Comparison of ENCODE assay signal across 8 mouse cellular contexts in genomic region chr9:108819495-108819894, GRCm38 (mm10). TPM values are rescaled to one million over a fixed set of nuclear protein-coding genes. Genes with fewer than 3 reads are reported as not detected.
A peak's percentile ranks its signal among the peaks of the same experiment; 100 is the strongest.
DNase-seq lines count a peak whose midpoint lies in the region; ATAC-seq and TF ChIP-seq lines count a peak whose summit lies in the region.

No protein-coding gene starts in this region.

- H3K27me3 ChIP-seq in MEL (ENCODE audit: control insufficient read depth in 1 of 2, insufficient read depth in 2 of 2, low read length in 2 of 2), result no peaks in the 10 kb centered on the region; a peak in 1 of 4 replicates

- no peak overlapping the region for H3K4me3 ChIP-seq in layer of hippocampus, adult 2 months
- H3K4me3 ChIP-seq in MEL (ENCODE audit: control insufficient read depth in 1 of 2, insufficient read depth in 1 of 2, low read depth in 2 of 2, low read length in 2 of 2), result no peak overlapping the region

- peak; percentile 42 for TF ChIP-seq RAD21 in MEL (IDR thresholded peaks at IDR 0.05; ENCODE audit: low read depth, low read length)

- TF ChIP-seq EP300 in MEL (IDR thresholded peaks at IDR 0.05; ENCODE audit: low read depth in 1 of 2, low read length in 2 of 2), result no peak

- TF ChIP-seq CTCF in layer of hippocampus, adult 2 months (conservative IDR thresholded peaks at IDR 0.05), result peak; percentile 86
- TF ChIP-seq CTCF in MEL (IDR thresholded peaks at IDR 0.05 in 2 of 3, conservative IDR thresholded peaks at IDR 0.05 in 1 of 3; ENCODE audit: control insufficient read depth in 1 of 3, insufficient read depth in 1 of 3, low read depth in 2 of 3, low read length in 3 of 3, poor library complexity in 1 of 3, severe bottlenecking in 1 of 3), result peak; percentile 65 to 75 (median 75)

- no peaks in the 10 kb centered on the region for H3K79me2 ChIP-seq in MEL (ENCODE audit: control insufficient read depth, insufficient read depth, low read length, poor library complexity)

- H3K9me3 ChIP-seq in MEL (replicated peaks; ENCODE audit: insufficient read depth, low read length), result no peaks in the 10 kb centered on the region

- peak; percentile 76 for ATAC-seq in common myeloid progenitor, adult 5-6 weeks (replicated peaks; ENCODE audit: low read depth, poor library complexity, severe bottlenecking)

- H3K9ac ChIP-seq in MEL (ENCODE audit: control insufficient read depth, low read depth, low read length, poor library complexity, severe bottlenecking), result no peak overlapping the region

- DNase-seq in adrenal gland, adult 18-20 months (ENCODE audit: low spot score in 2 of 2), result peak; percentile 46 to 61
- no peak for DNase-seq in adrenal gland, postnatal 4 days (ENCODE audit: low spot score in 2 of 2)
- peak in 1 of 2 experiments; percentile 66 for DNase-seq in layer of hippocampus, adult 2 months (ENCODE audit: low spot score in 2 of 2)
- no peak for DNase-seq in layer of hippocampus, adult 8-10 months (ENCODE audit: low spot score in 2 of 2)
- DNase-seq in MEL (ENCODE audit: low read depth, low spot score), result peak; percentile 62
- peak; percentile 71 for DNase-seq in left cerebral cortex, postnatal 4 days
- DNase-seq in retina, postnatal 1 day, result peak; percentile 73

- no peaks in the 10 kb centered on the region for H3K4me1 ChIP-seq in MEL (ENCODE audit: control insufficient read depth in 1 of 2, insufficient read depth in 2 of 2, low read length in 2 of 2)

- TF ChIP-seq POLR2A in MEL (IDR thresholded peaks at IDR 0.05; ENCODE audit: control insufficient read depth in 1 of 2, insufficient read depth in 1 of 2, low read depth in 1 of 2, low read length in 2 of 2, poor library complexity in 1 of 2), result no peak

- no peak overlapping the region for H3K27ac ChIP-seq in layer of hippocampus, adult 2 months
- no peak overlapping the region for H3K27ac ChIP-seq in MEL (ENCODE audit: control insufficient read depth, low read depth, low read length)

- intact Hi-C loops in left cerebral cortex, postnatal 4 days (cut with DNase I), result no loop called here

- no peaks in the 10 kb centered on the region for H3K36me3 ChIP-seq in MEL (ENCODE audit: control insufficient read depth in 1 of 2, insufficient read depth in 2 of 2, low read length in 2 of 2)

TF ChIP-seq in MEL, 35 proteins besides CTCF, POLR2A, EP300 and RAD21:
- TF ChIP-seq SMC3 (IDR thresholded peaks at IDR 0.05; ENCODE audit: low read depth, low read length) (peak; percentile 71), RCOR1 (IDR thresholded peaks at IDR 0.05; ENCODE audit: low read depth, low read length) (no peak)

RNA-seq across cellular contexts. Expression of gene Celsr3, which starts 6.6 kb away (rescaled TPM):
- 1 to 10 TPM; 3.6 to 4.1 TPM for total RNA-seq in adrenal gland, adult 18-20 months (2021)
- 10 to 100 TPM; 11.0 to 13.6 TPM for total RNA-seq in adrenal gland, postnatal 4 days (2021)
- 10 to 100 TPM; 66.4 to 79.6 TPM for total RNA-seq in layer of hippocampus, adult 2 months (2021)
- 10 to 100 TPM; 52.5 to 77.9 (median 69.6) TPM for total RNA-seq in layer of hippocampus, adult 8-10 months (2022)
- 0.12 TPM in 1 of 2 replicates, not detected in the other for total RNA-seq in MEL (2012; rRNA removed)
- polyA plus RNA-seq in MEL (2012; ENCODE audit: insufficient read depth in 1 of 2, insufficient read length in 2 of 2, low read depth in 1 of 2, low replicate concordance in 2 of 2, missing spikeins in 1 of 2), result under 1 TPM in 1 of 2 experiments, not detected in 1; 0.03 TPM
- total RNA-seq in common myeloid progenitor, adult 5-6 weeks (2017), result 0.10 and 0.23 TPM in 2 replicates
- 100 to 1,000 TPM; 103 to 112 TPM for total RNA-seq in left cerebral cortex, postnatal 4 days (2021)

RNA-seq across cellular contexts. Expression of gene Nckipsd, which starts 11.3 kb away (rescaled TPM):
- total RNA-seq in adrenal gland, adult 18-20 months (2021), result 10 to 100 TPM; 10.8 to 11.3 TPM
- total RNA-seq in adrenal gland, postnatal 4 days (2021), result 10 to 100 TPM; 10.9 to 14.5 TPM
- total RNA-seq in layer of hippocampus, adult 2 months (2021), result 10 to 100 TPM; 68.8 to 71.3 TPM
- total RNA-seq in layer of hippocampus, adult 8-10 months (2022), result 10 to 100 TPM; 70.0 to 74.4 (median 73.5) TPM
- total RNA-seq in MEL (2012; rRNA removed), result 3.9 and 6.6 TPM in 2 replicates
- 10 to 100 TPM in 1 of 2 experiments, not detected in 1; 10.3 TPM for polyA plus RNA-seq in MEL (2012; ENCODE audit: insufficient read depth in 1 of 2, insufficient read length in 2 of 2, low read depth in 1 of 2, low replicate concordance in 2 of 2, missing spikeins in 1 of 2)
- 1.6 and 6.1 TPM in 2 replicates for total RNA-seq in common myeloid progenitor, adult 5-6 weeks (2017)
- 10 to 100 TPM; 28.9 to 35.9 TPM for total RNA-seq in left cerebral cortex, postnatal 4 days (2021)

RNA-seq across cellular contexts. Expression of gene Slc26a6, which starts 33.6 kb away (rescaled TPM):
- 10 to 100 TPM in 1 of 2 experiments, 1 to 10 TPM in 1; 9.6 to 13.8 TPM for total RNA-seq in adrenal gland, adult 18-20 months (2021)
- 10 to 100 TPM; 11.4 to 11.9 TPM for total RNA-seq in adrenal gland, postnatal 4 days (2021)
- total RNA-seq in layer of hippocampus, adult 2 months (2021), result 10 to 100 TPM; 16.6 to 22.3 TPM
- total RNA-seq in layer of hippocampus, adult 8-10 months (2022), result 10 to 100 TPM; 17.0 to 22.2 (median 20.2) TPM
- total RNA-seq in MEL (2012; rRNA removed), result 8.0 and 8.7 TPM in 2 replicates
- 10 to 100 TPM in 1 of 2 experiments, not detected in 1; 13.2 TPM for polyA plus RNA-seq in MEL (2012; ENCODE audit: insufficient read depth in 1 of 2, insufficient read length in 2 of 2, low read depth in 1 of 2, low replicate concordance in 2 of 2, missing spikeins in 1 of 2)
- total RNA-seq in common myeloid progenitor, adult 5-6 weeks (2017), result 1.3 and 1.8 TPM in 2 replicates
- 10 to 100 TPM; 22.8 to 27.4 TPM for total RNA-seq in left cerebral cortex, postnatal 4 days (2021)

RNA-seq across cellular contexts. Expression of gene Ip6k2, which starts 35.9 kb away (rescaled TPM):
- 100 to 1,000 TPM in 1 of 2 experiments, 10 to 100 TPM in 1; 76.8 to 101 TPM for total RNA-seq in adrenal gland, adult 18-20 months (2021)
- total RNA-seq in adrenal gland, postnatal 4 days (2021), result 100 to 1,000 TPM; 124 to 130 TPM
- 100 to 1,000 TPM; 249 to 251 TPM for total RNA-seq in layer of hippocampus, adult 2 months (2021)
- total RNA-seq in layer of hippocampus, adult 8-10 months (2022), result 100 to 1,000 TPM; 195 to 221 (median 213) TPM
- 21.3 and 25.1 TPM in 2 replicates for total RNA-seq in MEL (2012; rRNA removed)
- polyA plus RNA-seq in MEL (2012; ENCODE audit: insufficient read depth in 1 of 2, insufficient read length in 2 of 2, low read depth in 1 of 2, low replicate concordance in 2 of 2, missing spikeins in 1 of 2), result 10 to 100 TPM in 1 of 2 experiments, not detected in 1; 33.7 TPM
- total RNA-seq in common myeloid progenitor, adult 5-6 weeks (2017), result 52.2 and 57.5 TPM in 2 replicates
- 100 to 1,000 TPM; 188 to 206 TPM for total RNA-seq in left cerebral cortex, postnatal 4 days (2021)

Comparison
In these comparisons a context has a peak if more than half of its experiments do, and no peak if none do; other contexts are left out.
1. DNase-seq: peak in adrenal gland, adult 18-20 months (2 of 2), MEL (single experiment), left cerebral cortex, postnatal 4 days (single experiment) and retina, postnatal 1 day (single experiment); none in adrenal gland, postnatal 4 days (0 of 2) and layer of hippocampus, adult 8-10 months (0 of 2).